Comparison of ENCODE assay signal across 14 mouse cellular contexts in the genomic region with DNA sequence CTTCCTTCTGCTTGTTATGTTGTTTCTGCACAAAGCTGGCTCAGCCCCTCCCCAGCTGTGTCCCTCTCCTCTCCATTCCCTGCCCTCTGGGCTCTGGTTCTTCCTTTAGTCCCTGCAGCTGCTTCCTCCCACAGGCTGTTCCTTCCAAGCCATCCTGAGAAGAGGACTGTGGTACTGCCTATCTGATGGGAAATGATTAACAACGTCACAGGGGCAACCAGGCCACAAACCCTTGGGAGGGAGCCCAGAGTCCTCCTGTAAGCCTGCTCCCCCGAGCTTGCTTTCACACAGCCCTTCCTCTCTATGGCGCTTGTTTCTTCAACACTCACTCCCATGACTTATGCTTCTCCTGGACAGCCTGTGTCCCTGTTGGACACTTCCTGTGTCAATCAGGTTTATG. TPM values are rescaled to one million over a fixed set of nuclear protein-coding genes. Genes with fewer than 3 reads are reported as not detected.
DNase-seq lines count a peak whose midpoint lies in the region; ATAC-seq and TF ChIP-seq lines count a peak whose summit lies in the region.
"Had no signal": no experiment of that assay in that cellular context is flagged by ENCODE, and none has a peak within 500 bp of the region (broad histone marks: within the 10 kb centered on the region; RNA-seq: fewer than 3 reads in every experiment).

No protein-coding gene starts in this region.

- no peaks in the 10 kb centered on the region for H3K36me3 ChIP-seq in heart, adult 2 months (ENCODE audit: control insufficient read depth, insufficient read depth, low read length)
- no peaks in the 10 kb centered on the region for H3K36me3 ChIP-seq in heart, embryonic 10.5 days
- H3K36me3 ChIP-seq: G1E; hindbrain, embryonic 12.5 days; midbrain, embryonic 10.5 days had no signal

- H3K4me1 ChIP-seq in heart, adult 2 months (ENCODE audit: control insufficient read depth, insufficient read depth, low read length): no peaks in the 10 kb centered on the region; the same call in 1 of the 2 replicates
- H3K4me1 ChIP-seq in heart, embryonic 10.5 days: no peaks in the 10 kb centered on the region
- H3K4me1 ChIP-seq: hindbrain, embryonic 12.5 days; midbrain, embryonic 10.5 days had no signal

- no peak overlapping the region for H3K4me3 ChIP-seq in heart, adult 2 months
- H3K4me3 ChIP-seq in heart, embryonic 10.5 days: no peak overlapping the region
- H3K4me3 ChIP-seq: hindbrain, embryonic 12.5 days; midbrain, embryonic 10.5 days had no signal

- ATAC-seq in common myeloid progenitor, adult 5-6 weeks (replicated peaks; ENCODE audit: low read depth, poor library complexity, severe bottlenecking): peak; percentile 50
- ATAC-seq: activated CD4-positive, CD25-positive, alpha-beta regulatory T cell, adult 4 months had no signal

- no peaks in the 10 kb centered on the region for H3K79me2 ChIP-seq in heart, adult 2 months (replicated peaks; ENCODE audit: control insufficient read depth, insufficient read depth, low read length)

- intact Hi-C loops in heart, adult 2 months (cut with DNase I): no loop called here

- H3K27me3 ChIP-seq in heart, adult 2 months (ENCODE audit: control insufficient read depth, insufficient read depth, low read length): no peaks in the 10 kb centered on the region
- no peaks in the 10 kb centered on the region for H3K27me3 ChIP-seq in heart, embryonic 10.5 days (ENCODE audit: insufficient read depth, poor library complexity, severe bottlenecking)
- H3K27me3 ChIP-seq: hindbrain, embryonic 12.5 days had no signal

- peak in 1 of 2 experiments; percentile 21 for DNase-seq in heart, adult 2 months
- DNase-seq in heart, embryonic 10.5 days (ENCODE audit: low spot score): no peak
- peak; percentile 38 for DNase-seq in 416B (ENCODE audit: low read depth)
- peak; percentile 35 to 61 for DNase-seq in kidney, postnatal 25 days
- no peak for DNase-seq in cerebellum, postnatal 14 days
- DNase-seq in right cerebral cortex, postnatal 36 days (ENCODE audit: low spot score in 2 of 2): no peak
- no peak for DNase-seq in layer of hippocampus, adult 18-20 months (ENCODE audit: low spot score in 2 of 2)
- DNase-seq: cerebellum, adult 11-12 months; lung, postnatal 10 days had no signal

- peak overlapping the region; percentile 4; the same call in 1 of the 2 replicates for H3K27ac ChIP-seq in heart, adult 2 months
- no peak overlapping the region for H3K27ac ChIP-seq in heart, embryonic 10.5 days
- H3K27ac ChIP-seq: hindbrain, embryonic 12.5 days; midbrain, embryonic 10.5 days had no signal

- no peaks in the 10 kb centered on the region for H3K9me3 ChIP-seq in heart, embryonic 10.5 days
- H3K9me3 ChIP-seq: G1E; hindbrain, embryonic 12.5 days; midbrain, embryonic 10.5 days had no signal

- TF ChIP-seq POLR2A in heart, adult 2 months (IDR thresholded peaks at IDR 0.05; ENCODE audit: insufficient read depth, low read depth, low read length): no peak

- no peak for TF ChIP-seq CTCF in heart, adult 2 months (IDR thresholded peaks at IDR 0.05)

- WGBS in heart, adult 2 months: 33% methylated on average over 3 of the region's 3 CpGs
- WGBS in heart, embryonic 10.5 days: 54% methylated on average over 3 of the region's 3 CpGs

- no peak overlapping the region for H3K9ac ChIP-seq in heart, adult 2 months (ENCODE audit: low read depth, low read length)
- H3K9ac ChIP-seq: hindbrain, embryonic 12.5 days had no signal

- TF ChIP-seq EP300 in heart, adult 2 months (IDR thresholded peaks at IDR 0.05; ENCODE audit: insufficient read depth, low read depth, low read length): no peak

RNA-seq across cellular contexts. Expression of gene Stc2, which starts 16.7 kb away (rescaled TPM):
- total RNA-seq in heart, adult 2 months (2021): 10 to 100 TPM; 14.1 to 20.7 TPM
- 8.3 and 12.7 TPM in 2 replicates for polyA plus RNA-seq in heart, adult 2 months (2012; rRNA removed)
- 2.1 and 2.3 TPM in 2 replicates for polyA plus RNA-seq in heart, embryonic 10.5 days (2016; fragmentation: Nextera tagmentation; extraction: Ambion mirVana)
- 0.10 and 0.37 TPM in 2 replicates for total RNA-seq in common myeloid progenitor, adult 5-6 weeks (2017)
- 1 to 10 TPM; 2.7 to 4.8 TPM for total RNA-seq in layer of hippocampus, adult 18-20 months (2021)
- polyA plus RNA-seq: G1E had no signal

Comparison
In these comparisons a context has a peak if more than half of its experiments do, and no peak if none do; other contexts are left out.
1. DNase-seq: peak in 416B (single experiment) and kidney, postnatal 25 days (2 of 2); none in heart, embryonic 10.5 days (single experiment), cerebellum, postnatal 14 days (0 of 2), right cerebral cortex, postnatal 36 days (0 of 2) and layer of hippocampus, adult 18-20 months (0 of 2).